ENCODE assay signal across 28 mouse cellular contexts in the genomic region with DNA sequence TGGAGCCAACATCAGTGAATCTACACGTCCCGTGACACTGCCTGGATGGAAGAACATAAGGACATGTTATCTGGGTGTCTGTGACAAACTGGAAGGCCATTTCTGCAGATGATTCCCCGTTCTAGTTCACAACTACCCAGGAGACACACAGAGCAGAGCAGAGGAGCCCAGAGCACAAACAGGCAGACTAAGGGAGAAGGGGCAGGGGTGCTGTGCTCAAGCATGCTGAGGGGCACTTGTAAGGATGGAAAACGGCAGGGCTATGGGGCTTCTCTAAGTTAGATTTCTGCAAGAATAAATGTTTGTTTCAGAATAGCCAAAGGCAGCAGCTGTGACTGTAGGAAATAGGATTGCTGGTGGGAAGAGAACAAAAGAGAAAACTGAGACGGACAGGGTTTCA.
DNase-seq lines count a peak whose midpoint lies in the region; ATAC-seq lines count a peak whose summit lies in the region.
"Had no signal": no experiment of that assay in that cellular context is flagged by ENCODE, and none has a peak within 500 bp of the region (broad histone marks: within the 10 kb centered on the region; RNA-seq: fewer than 3 reads in every experiment).

No protein-coding gene starts in this region.

- ATAC-seq in hindbrain, embryonic 15.5 days (ENCODE audit: low FRiP score, low read depth) = no peak
- no peak for ATAC-seq in hindbrain, embryonic 14.5 days (ENCODE audit: low FRiP score)
- no peak for ATAC-seq in neural tube, embryonic 13.5 days (ENCODE audit: low read depth)
- ATAC-seq: forebrain, embryonic 13.5 days; intestine, embryonic 16.5 days; Patski had no signal

- H3K27ac ChIP-seq in heart, embryonic 10.5 days = peak overlapping the region; percentile 33; the same call in 1 of the 2 replicates
- peak overlapping the region; percentile 13; the same call in 1 of the 2 replicates for H3K27ac ChIP-seq in hindbrain, embryonic 15.5 days (replicated peaks)
- H3K27ac ChIP-seq in hindbrain, embryonic 14.5 days = no peak overlapping the region
- peak overlapping the region; percentile 55 for H3K27ac ChIP-seq in neural tube, embryonic 13.5 days (replicated peaks)
- H3K27ac ChIP-seq: embryonic facial prominence, embryonic 15.5 days; forebrain, embryonic 13.5 days; liver, embryonic 15.5 days; midbrain, embryonic 12.5 days; neural tube, embryonic 12.5 days; stomach, embryonic 15.5 days had no signal

- H3K4me2 ChIP-seq in hindbrain, embryonic 15.5 days = no peak overlapping the region
- H3K4me2 ChIP-seq in hindbrain, embryonic 14.5 days (replicated peaks) = no peak overlapping the region
- no peak overlapping the region for H3K4me2 ChIP-seq in neural tube, embryonic 13.5 days
- H3K4me2 ChIP-seq: embryonic facial prominence, embryonic 15.5 days; forebrain, embryonic 13.5 days; heart, embryonic 12.5 days; liver, embryonic 15.5 days; lung, embryonic 14.5 days; midbrain, embryonic 12.5 days; neural tube, embryonic 12.5 days; stomach, embryonic 15.5 days had no signal

- no peak for DNase-seq in heart, embryonic 10.5 days (ENCODE audit: low spot score)
- no peak for DNase-seq in heart, adult 8-10 months (ENCODE audit: low spot score)
- no peak for DNase-seq in hindbrain, embryonic 14.5 days (ENCODE audit: low spot score)
- no peak for DNase-seq in neural tube, embryonic 10.5 days (ENCODE audit: extremely low spot score, low spot score)
- DNase-seq in cerebellum, postnatal 4 days (ENCODE audit: low spot score in 2 of 2) = no peak
- DNase-seq: adrenal gland, postnatal 14 days; cerebellum, adult 11-12 months; cerebellum, adult 9-11 months; gastrocnemius, postnatal 25 days; heart, adult 11 months; heart, postnatal 10 days; kidney, adult 8-10 months; kidney, postnatal 4 days; layer of hippocampus, adult 9-11 months; lung, embryonic 14.5 days; retina, postnatal 1 day; right cerebral cortex, postnatal 14 days had no signal

- H3K36me3 ChIP-seq in heart, embryonic 10.5 days = no peaks in the 10 kb centered on the region
- H3K36me3 ChIP-seq in hindbrain, embryonic 15.5 days = no peaks in the 10 kb centered on the region
- no peaks in the 10 kb centered on the region for H3K36me3 ChIP-seq in hindbrain, embryonic 14.5 days (replicated peaks; ENCODE audit: control insufficient read depth, insufficient read depth)
- H3K36me3 ChIP-seq in neural tube, embryonic 13.5 days = no peaks in the 10 kb centered on the region
- H3K36me3 ChIP-seq: embryonic facial prominence, embryonic 15.5 days; heart, embryonic 12.5 days; liver, embryonic 15.5 days; midbrain, embryonic 12.5 days; neural tube, embryonic 12.5 days; stomach, embryonic 15.5 days had no signal

- peaks cover 11% of the 10 kb centered on the region for H3K4me1 ChIP-seq in heart, embryonic 10.5 days
- 0 out of 2 replicates have a peak, but pooled peaks cover 3% of the 10 kb centered on the region for H3K4me1 ChIP-seq in hindbrain, embryonic 15.5 days (replicated peaks)
- H3K4me1 ChIP-seq in hindbrain, embryonic 14.5 days (replicated peaks; ENCODE audit: control insufficient read depth, insufficient read depth, low read length) = peaks cover 10% of the 10 kb centered on the region; the same call in 1 of the 2 replicates
- H3K4me1 ChIP-seq in neural tube, embryonic 13.5 days (replicated peaks) = peaks cover 19% of the 10 kb centered on the region
- H3K4me1 ChIP-seq: liver, embryonic 15.5 days; midbrain, embryonic 12.5 days; stomach, embryonic 15.5 days had no signal

- H3K27me3 ChIP-seq in heart, embryonic 10.5 days (ENCODE audit: insufficient read depth, poor library complexity, severe bottlenecking) = no peaks in the 10 kb centered on the region
- H3K27me3 ChIP-seq in hindbrain, embryonic 15.5 days = no peaks in the 10 kb centered on the region
- no peaks in the 10 kb centered on the region for H3K27me3 ChIP-seq in hindbrain, embryonic 14.5 days (ENCODE audit: control insufficient read depth, insufficient read depth, low read length)
- no peaks in the 10 kb centered on the region for H3K27me3 ChIP-seq in neural tube, embryonic 13.5 days
- H3K27me3 ChIP-seq: embryonic facial prominence, embryonic 15.5 days; forebrain, embryonic 13.5 days; heart, embryonic 12.5 days; liver, embryonic 15.5 days; midbrain, embryonic 12.5 days; neural tube, embryonic 12.5 days; stomach, embryonic 15.5 days had no signal

- H3K4me3 ChIP-seq in heart, embryonic 10.5 days = no peak overlapping the region
- H3K4me3 ChIP-seq in hindbrain, embryonic 15.5 days = no peak overlapping the region
- no peak overlapping the region for H3K4me3 ChIP-seq in hindbrain, embryonic 14.5 days (replicated peaks; ENCODE audit: low read length)
- no peak overlapping the region for H3K4me3 ChIP-seq in neural tube, embryonic 13.5 days
- H3K4me3 ChIP-seq: embryonic facial prominence, embryonic 15.5 days; forebrain, embryonic 13.5 days; heart, embryonic 12.5 days; liver, embryonic 15.5 days; midbrain, embryonic 12.5 days; neural tube, embryonic 12.5 days; stomach, embryonic 15.5 days had no signal

- no peaks in the 10 kb centered on the region for H3K9me3 ChIP-seq in heart, embryonic 10.5 days
- no peaks in the 10 kb centered on the region for H3K9me3 ChIP-seq in hindbrain, embryonic 15.5 days
- no peaks in the 10 kb centered on the region for H3K9me3 ChIP-seq in hindbrain, embryonic 14.5 days (ENCODE audit: control insufficient read depth, low read length)
- H3K9me3 ChIP-seq in neural tube, embryonic 13.5 days = no peaks in the 10 kb centered on the region
- H3K9me3 ChIP-seq: embryonic facial prominence, embryonic 15.5 days; forebrain, embryonic 13.5 days; heart, embryonic 12.5 days; liver, embryonic 15.5 days; midbrain, embryonic 12.5 days; neural tube, embryonic 12.5 days; stomach, embryonic 15.5 days had no signal

- H3K9ac ChIP-seq in hindbrain, embryonic 15.5 days = no peak overlapping the region
- no peak overlapping the region for H3K9ac ChIP-seq in hindbrain, embryonic 14.5 days
- no peak overlapping the region for H3K9ac ChIP-seq in neural tube, embryonic 13.5 days
- H3K9ac ChIP-seq: embryonic facial prominence, embryonic 15.5 days; forebrain, embryonic 13.5 days; heart, embryonic 12.5 days; liver, embryonic 15.5 days; lung, embryonic 14.5 days; midbrain, embryonic 12.5 days; neural tube, embryonic 12.5 days; stomach, embryonic 15.5 days had no signal

- 74% methylated on average over 5 of the region's 5 CpGs for WGBS in heart, embryonic 10.5 days
- WGBS in hindbrain, embryonic 15.5 days = 71% methylated on average over 5 of the region's 5 CpGs
- 71% methylated on average over 5 of the region's 5 CpGs for WGBS in hindbrain, embryonic 14.5 days
- 73% methylated on average over 5 of the region's 5 CpGs for WGBS in neural tube, embryonic 13.5 days
